Mouse (Mus musculus) liver, adult 2 months (tissue): Measurements from ENCODE around the gene 1700024P04Rik. TPM values are rescaled to one million over a fixed set of nuclear protein-coding genes. Genes with fewer than 3 reads are reported as not detected.

Experiments
- DNase-seq: peaks from one replicate; pipeline ENCODE4 v3.0.0-alpha.2; 2011; ENCODE audit warnings: low read depth, low spot score; ENCODE audit errors: extremely low read depth
- H3K27ac ChIP-seq: fragments of 200-500 bp; replicated peaks from 2 replicates; pipeline ENCODE4 v1.5.1; 2012; ENCODE audit warnings: low read depth, mild to moderate bottlenecking, control low read depth, inconsistent platforms, low read length; ENCODE audit not compliant: insufficient read depth
- H3K27me3 ChIP-seq: fragments of 200-500 bp; 2 replicates; pipeline ENCODE4 v1.6.1; 2012; ENCODE audit warnings: mild to moderate bottlenecking, moderate library complexity, low read length, inconsistent platforms; ENCODE audit not compliant: control insufficient read depth, insufficient read depth
- H3K36me3 ChIP-seq: fragments of 200-500 bp; 2 replicates; pipeline ENCODE4 v1.6.1; 2012; ENCODE audit warnings: low read length, inconsistent platforms; ENCODE audit not compliant: control insufficient read depth, insufficient read depth
- H3K4me1 ChIP-seq: fragments of 200-500 bp; 2 replicates; pipeline ENCODE4 v1.6.1; 2011; ENCODE audit warnings: low read length; ENCODE audit not compliant: control insufficient read depth, insufficient read depth
- H3K4me3 ChIP-seq: fragments of 200-500 bp; 2 replicates; pipeline ENCODE4 v1.5.1; 2011; ENCODE audit warnings: low read depth, mild to moderate bottlenecking, control low read depth, low read length, moderate library complexity; ENCODE audit not compliant: insufficient read depth
- H3K79me2 ChIP-seq: fragments of 200-500 bp; 2 replicates; pipeline ENCODE4 v1.6.1; 2012; ENCODE audit warnings: inconsistent platforms, mild to moderate bottlenecking, low read length, moderate library complexity; ENCODE audit not compliant: control insufficient read depth, insufficient read depth
- H3K9ac ChIP-seq: fragments of 200-500 bp; 2 replicates; pipeline ENCODE4 v1.6.1; 2012; ENCODE audit warnings: low read depth, mild to moderate bottlenecking, control low read depth, inconsistent platforms, low read length
- CTCF ChIP-seq: fragments of 200-500 bp; IDR thresholded peaks from 2 replicates; pipeline ENCODE4 v1.5.1; 2011; ENCODE audit warnings: low read depth, low read length, control low read depth
- POLR2A ChIP-seq: fragments of 200-500 bp; IDR thresholded peaks from 2 replicates; pipeline ENCODE4 v1.6.1; 2011; ENCODE audit warnings: low read length, control low read depth; ENCODE audit not compliant: insufficient read depth; ENCODE audit errors: extremely low read depth
- WGBS: fragments of 180-500 bp; shearing (Covaris S2); methylation state at CpG from one replicate; pipeline ENCODE4 v1.1.7; 2018; 5-methylcytosine and 5-hydroxymethylcytosine counted together
- polyA plus RNA-seq: library from polyadenylated mRNA; depleted of rRNA; stranded (reverse); fragments of >200 nt; gene quantifications from 2 replicates; pipeline ENCODE4 v1.2.3, GENCODE M21; 2012; rRNA removed
- total RNA-seq: library from RNA; depleted of rRNA; stranded (reverse); fragments of >200 nt; gene quantifications from 2 replicates; pipeline ENCODE4 v1.2.3, GENCODE M21; 2014; rRNA removed

The 1700024P04Rik gene
- total and polyA plus RNA-seq, 2 experiments: not detected

DNA sequence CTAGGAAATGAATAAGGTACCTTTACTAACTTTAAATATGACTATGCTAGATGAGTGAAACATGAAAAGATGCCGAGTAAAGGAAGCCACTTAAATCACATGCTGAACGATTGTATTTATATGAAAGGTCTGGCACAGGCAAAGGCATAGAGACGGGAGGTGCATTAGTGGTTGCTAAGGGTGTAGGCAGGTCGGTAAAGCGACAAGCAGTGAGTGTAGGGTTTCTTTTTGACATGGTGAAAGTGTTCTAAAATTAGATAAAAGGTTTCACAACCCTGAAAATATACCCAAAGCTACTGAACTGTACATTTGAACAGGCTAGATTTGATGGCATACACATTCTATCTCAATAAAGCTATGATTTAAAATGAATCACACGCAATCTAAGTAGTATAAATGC is 47.3 kb downstream of the 1700024P04Rik start:
- TF ChIP-seq CTCF (no peak), POLR2A (no peak)
- no peaks in the 10 kb centered on the region for H3K36me3 ChIP-seq

More for the DNA sequence above, 47.3 kb downstream of the 1700024P04Rik start:
- Histone ChIP-seq H3K27me3 (no peaks in the 10 kb centered on the region), H3K9ac (no peak overlapping the region), H3K4me1 (peaks cover 3% of the 10 kb centered on the region), H3K4me3 (no peak overlapping the region), H3K79me2 (no peaks in the 10 kb centered on the region), H3K27ac (no peak overlapping the region)
- DNase-seq: no peak
- 80% methylated on average over 6 of the region's 6 CpGs for WGBS

Other genes with a start within 250 kb of the 1700024P04Rik start
- gene Fcho2, start 169.1 kb downstream of the 1700024P04Rik start, total RNA-seq: 21.6 and 23.2 TPM in 2 replicates
- 4.1 and 5.8 TPM in 2 replicates for gene Fcho2, start 169.1 kb downstream of the 1700024P04Rik start, polyA plus RNA-seq
- 56.1 and 62.7 TPM in 2 replicates for gene Tnpo1, start 58.2 kb downstream of the 1700024P04Rik start, total RNA-seq
- 10.7 and 11.3 TPM in 2 replicates for gene Tnpo1, start 58.2 kb downstream of the 1700024P04Rik start, polyA plus RNA-seq
- gene Zfp366, start 200.3 kb upstream of the 1700024P04Rik start, total RNA-seq: 0.74 and 1.1 TPM in 2 replicates
- gene Zfp366, start 200.3 kb upstream of the 1700024P04Rik start, polyA plus RNA-seq: 0.47 and 0.56 TPM in 2 replicates